Mouse (Mus musculus) adrenal gland, adult 18-20 months (tissue): ENCODE results near the gene Rdh9. TPM values are rescaled to one million over a fixed set of nuclear protein-coding genes. Genes with fewer than 3 reads are reported as not detected.

Experiments
- DNase-seq, 2 experiments: peaks; one replicate each; pipeline ENCODE4 v3.0.0; 2021 to 2022; ENCODE audit warnings: low spot score in 2 of 2
- total RNA-seq, 2 experiments: library from RNA; stranded (reverse); gene quantifications; 1 replicate in 1 of 2; 2 replicates in 1 of 2; pipeline ENCODE4 v1.2.3; 2021

The Rdh9 gene
- total RNA-seq, 2 experiments from 2014 or later = 0.27 TPM; not detected in 1

DNA sequence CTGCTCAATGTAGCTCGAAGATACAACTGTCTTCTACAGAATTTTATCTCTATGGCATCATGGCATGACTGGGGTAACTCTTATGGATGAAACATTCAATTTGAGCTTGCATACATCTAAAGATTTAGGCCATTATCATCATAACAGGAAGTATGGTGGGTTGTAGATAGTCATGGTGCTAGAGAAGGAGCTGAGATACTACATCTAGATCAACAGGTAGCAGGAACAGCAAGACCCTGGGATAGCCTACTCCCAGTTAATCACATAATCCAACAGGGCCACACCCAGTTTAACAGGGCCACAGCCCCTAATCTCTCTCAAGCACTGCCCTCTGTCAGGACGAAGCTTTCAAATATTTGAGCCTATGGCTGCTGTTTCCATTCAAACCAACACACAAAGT, 64.6 kb downstream of the Rdh9 start:
- no peak for DNase-seq

Other genes with a start within 250 kb of the Rdh9 start
- 10 to 100 TPM in 1 of 2 experiments, 1 to 10 TPM in 1; 6.9 to 12.6 TPM for gene Nxph4, start 241.8 kb upstream of the Rdh9 start, total RNA-seq
- 100 to 1,000 TPM; 145 to 148 TPM for gene Lrp1, start 155.2 kb upstream of the Rdh9 start, total RNA-seq
- 100 to 1,000 TPM in 1 of 2 experiments, 10 to 100 TPM in 1; 87.7 to 105 TPM for gene Stat6, start 133.4 kb upstream of the Rdh9 start, total RNA-seq
- 1 to 10 TPM; 5.0 to 5.4 TPM for gene Nemp1, start 109.5 kb upstream of the Rdh9 start, total RNA-seq
- gene Nab2, start 107.8 kb upstream of the Rdh9 start, total RNA-seq = 10 to 100 TPM; 23.4 to 38.0 TPM
- 10 to 100 TPM in 1 of 2 experiments, under 1 TPM in 1; 0.83 to 35.2 TPM for gene Myo1a, start 71.2 kb upstream of the Rdh9 start, total RNA-seq
- gene Tac2, start 51.9 kb upstream of the Rdh9 start, total RNA-seq = not detected
- gene Zbtb39, start 36.8 kb upstream of the Rdh9 start, total RNA-seq = 10 to 100 TPM; 12.3 to 13.1 TPM
- gene Gpr182, start 24.7 kb upstream of the Rdh9 start, total RNA-seq = 10 to 100 TPM in 1 of 2 experiments, 1 to 10 TPM in 1; 4.6 to 11.4 TPM
- gene Rdh1, start 16.7 kb upstream of the Rdh9 start, total RNA-seq = 1 to 10 TPM; 2.4 to 5.9 TPM
- 1 to 10 TPM; 3.9 to 7.3 TPM for gene Rdh16f1, start 16.6 kb upstream of the Rdh9 start, total RNA-seq
- 1 to 10 TPM in 1 of 2 experiments, under 1 TPM in 1; 0.93 to 4.0 TPM for gene Rdh16, start 24.8 kb downstream of the Rdh9 start, total RNA-seq
- not detected for gene Rdh19, start 73.5 kb downstream of the Rdh9 start, total RNA-seq
- gene Rdh16f2, start 90.1 kb downstream of the Rdh9 start, total RNA-seq = under 1 TPM in 1 of 2 experiments, not detected in 1; 0.33 TPM
- not detected for gene Rdh7, start 112.4 kb downstream of the Rdh9 start, total RNA-seq
- gene Sdr9c7, start 122.1 kb downstream of the Rdh9 start, total RNA-seq = 1 to 10 TPM in 1 of 2 experiments, under 1 TPM in 1; 0.32 to 2.7 TPM
- not detected for gene Hsd17b6, start 231.2 kb downstream of the Rdh9 start, total RNA-seq
- 1 to 10 TPM; 2.8 to 3.5 TPM for gene Prim1, start 238.8 kb downstream of the Rdh9 start, total RNA-seq